Mouse (Mus musculus) common myeloid progenitor, adult 5-6 weeks (primary cell): ENCODE results near the gene Cog4. TPM values are rescaled to one million over a fixed set of nuclear protein-coding genes. Genes with fewer than 3 reads are reported as not detected.
"Not testable (repeated sequence)": the region's sequence is repeated elsewhere in the genome, so short reads cannot be mapped to it uniquely, and the experiment has no call there.

Experiments used
- ATAC-seq: replicated peaks from 2 replicates; pipeline ENCODE4 v1.8.0; 2016; ENCODE audit warnings: low read depth, mild to moderate bottlenecking, moderate TSS enrichment, inconsistent platforms; ENCODE audit not compliant: poor library complexity, severe bottlenecking
- total RNA-seq: library from RNA; stranded (forward); fragments of 200-1000, 187-1606 nt; gene quantifications from 2 replicates; pipeline ENCODE4 v1.2.3, GENCODE M21; 2017

The Cog4 gene
- total RNA-seq, 1 experiment from 2014 or later = 28.4 TPM

- ATAC-seq = no peak
Observed at GRCm38 (mm10) chr8:110886634-110887033, 40.2 kb downstream of the Cog4 start.

- no peak for ATAC-seq
Observed at GRCm38 (mm10) chr8:110887551-110887950, 41.2 kb downstream of the Cog4 start.

- no peak for ATAC-seq
Observed at GRCm38 (mm10) chr8:110888441-110888840, 42.0 kb downstream of the Cog4 start.

GRCm38 (mm10) chr8:110888860-110889259 lies 42.5 kb downstream of the Cog4 start:
- ATAC-seq = no peak

GRCm38 (mm10) chr8:110889904-110890470 lies 43.6 kb downstream of the Cog4 start:
- ATAC-seq = no peak

- no peak for ATAC-seq
Observed at GRCm38 (mm10) chr8:110892040-110892439, 45.6 kb downstream of the Cog4 start.

GRCm38 (mm10) chr8:110892913-110893312 lies 46.5 kb downstream of the Cog4 start:
- ATAC-seq = no peak

GRCm38 (mm10) chr8:110894851-110895250 lies 48.5 kb downstream of the Cog4 start:
- no peak for ATAC-seq

- no peak for ATAC-seq
Observed at GRCm38 (mm10) chr8:110895254-110895653, 48.9 kb downstream of the Cog4 start.

- no peak for ATAC-seq
Observed at GRCm38 (mm10) chr8:110895812-110896211, 49.4 kb downstream of the Cog4 start.

GRCm38 (mm10) chr8:110897495-110897894 lies 51.1 kb downstream of the Cog4 start:
- ATAC-seq = no peak

- ATAC-seq = no peak
Observed at GRCm38 (mm10) chr8:110901056-110901455, 54.7 kb downstream of the Cog4 start.

- peak; percentile 96 for ATAC-seq
Observed at GRCm38 (mm10) chr8:110901839-110902578, 55.6 kb downstream of the Cog4 start, which contains the start of gene Fuk. TSS of gene Fuk (minus strand) at chr8:110902488.

GRCm38 (mm10) chr8:110902579-110902965 lies 56.2 kb downstream of the Cog4 start:
- ATAC-seq = no peak

GRCm38 (mm10) chr8:110905404-110905803 lies 59.0 kb downstream of the Cog4 start:
- ATAC-seq = no peak

- peak; percentile 51 for ATAC-seq
Observed at GRCm38 (mm10) chr8:110906682-110907081, 60.3 kb downstream of the Cog4 start.

GRCm38 (mm10) chr8:110909850-110910249 lies 63.5 kb downstream of the Cog4 start:
- not testable (repeated sequence) for ATAC-seq

- peak; percentile 97 for ATAC-seq
Observed at GRCm38 (mm10) chr8:110911576-110912570, 65.5 kb downstream of the Cog4 start.

- no peak for ATAC-seq
Observed at GRCm38 (mm10) chr8:110917415-110917814, 71.0 kb downstream of the Cog4 start.

- ATAC-seq = no peak
Observed at GRCm38 (mm10) chr8:110918027-110918426, 71.6 kb downstream of the Cog4 start.

GRCm38 (mm10) chr8:110918460-110918859 lies 72.1 kb downstream of the Cog4 start:
- no peak for ATAC-seq
